10 mouse cellular contexts compared by ENCODE assay signal in genomic region chr5:136464849-136465248, GRCm38 (mm10).
DNase-seq lines count a peak whose midpoint lies in the region; ATAC-seq and TF ChIP-seq lines count a peak whose summit lies in the region.
"Had no signal": no experiment of that assay in that cellular context is flagged by ENCODE, and none has a peak within 500 bp of the region (broad histone marks: within the 10 kb centered on the region; RNA-seq: fewer than 3 reads in every experiment).

No protein-coding gene starts in this region.

- TF ChIP-seq EP300 in stomach, postnatal 0 days (optimal IDR thresholded peaks at IDR 0.05) = no peak

- H3K27ac ChIP-seq in hindbrain, embryonic 13.5 days = 0 out of 2 replicates have a peak overlapping the region, but pooled peaks have one; percentile 23
- H3K27ac ChIP-seq in hindbrain, embryonic 11.5 days (ENCODE audit: low read depth, low read length) = no peak overlapping the region
- H3K27ac ChIP-seq in neural tube, embryonic 15.5 days (replicated peaks) = 0 out of 2 replicates have a peak overlapping the region, but pooled peaks have one; percentile 13
- H3K27ac ChIP-seq in stomach, postnatal 0 days (replicated peaks) = 0 out of 2 replicates have a peak overlapping the region, but pooled peaks have one; percentile 69
- H3K27ac ChIP-seq: limb, embryonic 15.5 days had no signal

- H3K9ac ChIP-seq in hindbrain, embryonic 13.5 days = no peak overlapping the region
- no peak overlapping the region for H3K9ac ChIP-seq in hindbrain, embryonic 11.5 days (ENCODE audit: low read depth, low read length)
- no peak overlapping the region for H3K9ac ChIP-seq in neural tube, embryonic 15.5 days (replicated peaks)
- no peak overlapping the region for H3K9ac ChIP-seq in stomach, postnatal 0 days (ENCODE audit: low read length)
- H3K9ac ChIP-seq: limb, embryonic 15.5 days had no signal

- WGBS in hindbrain, embryonic 13.5 days = 76% methylated on average over 3 of the region's 3 CpGs
- 58% methylated on average over 3 of the region's 3 CpGs for WGBS in hindbrain, embryonic 11.5 days
- 46% methylated on average over 3 of the region's 3 CpGs for WGBS in neural tube, embryonic 15.5 days
- WGBS in stomach, postnatal 0 days = 70% methylated on average over 3 of the region's 3 CpGs

- H3K36me3 ChIP-seq in hindbrain, embryonic 13.5 days = no peaks in the 10 kb centered on the region
- no peaks in the 10 kb centered on the region for H3K36me3 ChIP-seq in hindbrain, embryonic 11.5 days (ENCODE audit: control insufficient read depth, insufficient read depth, low read length)
- no peaks in the 10 kb centered on the region for H3K36me3 ChIP-seq in neural tube, embryonic 15.5 days
- H3K36me3 ChIP-seq in stomach, postnatal 0 days (ENCODE audit: control insufficient read depth, insufficient read depth, low read length) = no peaks in the 10 kb centered on the region
- H3K36me3 ChIP-seq: limb, embryonic 15.5 days had no signal

- no peaks in the 10 kb centered on the region for H3K27me3 ChIP-seq in hindbrain, embryonic 13.5 days
- H3K27me3 ChIP-seq in hindbrain, embryonic 11.5 days (ENCODE audit: control insufficient read depth, insufficient read depth, low read length) = no peaks in the 10 kb centered on the region
- H3K27me3 ChIP-seq in neural tube, embryonic 15.5 days (replicated peaks) = no peaks in the 10 kb centered on the region
- H3K27me3 ChIP-seq in stomach, postnatal 0 days (ENCODE audit: control insufficient read depth, insufficient read depth, low read length) = no peaks in the 10 kb centered on the region
- H3K27me3 ChIP-seq: megakaryocyte, embryonic 14.5 days had no signal

- peaks cover 60% of the 10 kb centered on the region for H3K4me1 ChIP-seq in hindbrain, embryonic 13.5 days (replicated peaks)
- peaks cover 6% of the 10 kb centered on the region for H3K4me1 ChIP-seq in hindbrain, embryonic 11.5 days (replicated peaks; ENCODE audit: control insufficient read depth, insufficient read depth, low read length)
- H3K4me1 ChIP-seq in neural tube, embryonic 15.5 days = peaks cover 66% of the 10 kb centered on the region
- H3K4me1 ChIP-seq in stomach, postnatal 0 days (replicated peaks; ENCODE audit: control insufficient read depth, insufficient read depth) = peaks cover 19% of the 10 kb centered on the region

- ATAC-seq in hindbrain, embryonic 13.5 days (ENCODE audit: low FRiP score) = no peak
- no peak for ATAC-seq in hindbrain, embryonic 11.5 days (ENCODE audit: low FRiP score)
- no peak for ATAC-seq in neural tube, embryonic 15.5 days (ENCODE audit: low FRiP score)
- ATAC-seq in stomach, postnatal 0 days (ENCODE audit: low FRiP score, low TSS enrichment) = no peak
- ATAC-seq in cerebellum, adult (ENCODE audit: insufficient number of reproducible peaks, low FRiP score, low TSS enrichment) = no peak
- ATAC-seq: activated CD4-positive, CD25-positive, alpha-beta regulatory T cell, adult 4 months had no signal

- no peak overlapping the region for H3K4me3 ChIP-seq in hindbrain, embryonic 13.5 days
- H3K4me3 ChIP-seq in hindbrain, embryonic 11.5 days (ENCODE audit: low read depth, low read length) = no peak overlapping the region
- no peak overlapping the region for H3K4me3 ChIP-seq in neural tube, embryonic 15.5 days (replicated peaks)
- no peak overlapping the region for H3K4me3 ChIP-seq in stomach, postnatal 0 days (ENCODE audit: low read depth, low read length)
- H3K4me3 ChIP-seq: limb, embryonic 15.5 days had no signal

- H3K4me2 ChIP-seq in hindbrain, embryonic 13.5 days = no peak overlapping the region
- H3K4me2 ChIP-seq in hindbrain, embryonic 11.5 days (replicated peaks; ENCODE audit: low read depth, low read length) = no peak overlapping the region
- H3K4me2 ChIP-seq in neural tube, embryonic 15.5 days = no peak overlapping the region
- no peak overlapping the region for H3K4me2 ChIP-seq in stomach, postnatal 0 days (replicated peaks; ENCODE audit: low read depth)
- H3K4me2 ChIP-seq: limb, embryonic 15.5 days had no signal

- no peak for TF ChIP-seq CTCF in stomach, postnatal 0 days (IDR thresholded peaks at IDR 0.05; ENCODE audit: low read depth)

- no peaks in the 10 kb centered on the region for H3K9me3 ChIP-seq in hindbrain, embryonic 13.5 days
- no peaks in the 10 kb centered on the region for H3K9me3 ChIP-seq in hindbrain, embryonic 11.5 days (ENCODE audit: control insufficient read depth, low read length)
- H3K9me3 ChIP-seq in neural tube, embryonic 15.5 days (replicated peaks) = no peaks in the 10 kb centered on the region
- no peaks in the 10 kb centered on the region for H3K9me3 ChIP-seq in stomach, postnatal 0 days (ENCODE audit: control insufficient read depth, low read length)
- H3K9me3 ChIP-seq: limb, embryonic 15.5 days; megakaryocyte, embryonic 14.5 days had no signal

- DNase-seq in hindbrain, embryonic 11.5 days (ENCODE audit: low spot score) = no peak
- DNase-seq in neural tube, embryonic 10.5 days (ENCODE audit: extremely low spot score, low spot score) = no peak
- DNase-seq in embryo, embryonic 9.5 days (ENCODE audit: extremely low spot score) = peak; percentile 22
- DNase-seq in stomach, postnatal 0 days (ENCODE audit: low spot score) = no peak
